Mouse (Mus musculus): ENCODE measurements around the gene Dapk3. TPM values are rescaled to one million over a fixed set of nuclear protein-coding genes. Genes with fewer than 3 reads are reported as not detected.
A peak's percentile ranks its signal among the peaks of the same experiment; 100 is the strongest.
"Not testable (repeated sequence)": the region's sequence is repeated elsewhere in the genome, so short reads cannot be mapped to it uniquely, and the experiment has no call there.

The Dapk3 gene
- total RNA-seq, 2 experiments from 2014 or later, result 71.7 to 71.8 TPM

- DNase-seq (ENCODE audit: extremely low spot score in 1 of 2, low spot score in 1 of 2), result no peak
These were observed 37.5 kb upstream of the Dapk3 start for GRCm38 (mm10) chr10:81145307-81145706.

DNA sequence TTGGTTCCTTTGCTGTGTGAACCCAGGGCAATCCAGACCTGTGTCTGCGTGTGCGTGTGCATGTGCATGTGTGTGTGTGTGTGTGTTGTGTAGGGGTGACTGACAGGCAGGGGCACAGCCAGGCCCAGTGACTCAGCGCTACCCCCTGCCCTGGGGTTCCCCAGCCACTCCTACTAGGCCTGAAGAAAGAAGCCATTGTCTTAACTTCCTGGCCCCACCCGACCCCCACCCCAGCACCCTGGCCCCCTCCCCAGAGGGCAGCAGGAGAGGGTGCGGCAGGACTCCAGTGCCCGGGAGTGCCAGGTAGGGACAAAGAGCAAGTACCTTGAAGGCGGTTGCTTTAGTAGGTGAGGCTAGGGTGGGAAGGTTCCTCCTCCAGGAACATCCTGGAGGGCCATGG lies 37.0 kb upstream of the Dapk3 start:
- no peak for DNase-seq (ENCODE audit: extremely low spot score in 1 of 2, low spot score in 1 of 2)

DNA sequence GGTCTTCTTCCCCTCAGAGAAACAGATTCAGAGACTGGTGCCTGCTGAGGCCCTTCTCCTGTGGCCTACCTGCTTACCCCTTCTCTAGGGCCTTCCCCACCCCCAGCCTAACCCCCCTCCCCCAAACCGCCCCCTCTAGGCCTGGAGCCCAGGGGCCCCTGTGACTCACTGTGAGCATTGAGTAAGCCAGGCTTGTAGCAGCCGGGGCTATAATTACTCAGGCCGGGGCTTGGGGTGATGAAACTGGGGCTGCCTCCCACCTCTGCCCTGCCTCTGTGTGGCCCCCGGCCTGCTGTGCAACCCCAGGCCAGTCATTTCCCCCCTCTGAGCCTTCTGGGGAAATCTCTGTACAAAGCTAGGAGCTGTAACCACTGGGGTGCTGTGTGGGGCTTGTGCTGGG lies 36.5 kb upstream of the Dapk3 start:
- no peak for DNase-seq (ENCODE audit: extremely low spot score in 1 of 2, low spot score in 1 of 2)

GRCm38 (mm10) chr10:81151261-81151660 lies 31.5 kb upstream of the Dapk3 start:
- DNase-seq (ENCODE audit: extremely low spot score in 1 of 2, low spot score in 1 of 2), result no peak

DNA sequence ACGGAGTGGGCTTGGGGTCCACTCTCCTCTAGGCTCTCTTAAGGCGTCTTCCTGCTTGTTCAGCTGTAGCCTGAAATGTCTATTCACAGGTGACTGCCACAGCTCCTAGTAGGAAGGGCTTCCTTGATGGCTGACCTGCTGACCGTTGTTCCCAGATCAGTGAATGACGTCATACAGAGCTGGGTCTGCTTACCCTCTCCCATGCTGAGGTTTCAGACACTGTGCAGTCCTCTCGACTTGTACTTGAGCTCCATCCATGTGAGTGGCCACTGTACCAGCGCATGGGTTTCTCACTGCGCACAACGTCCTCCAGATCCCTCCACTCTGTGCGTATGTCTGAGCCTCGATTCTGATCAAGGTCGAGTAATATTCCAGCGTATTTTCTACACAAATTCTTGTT lies 30.2 kb upstream of the Dapk3 start:
- DNase-seq (ENCODE audit: extremely low spot score in 1 of 2, low spot score in 1 of 2), result no peak

DNA sequence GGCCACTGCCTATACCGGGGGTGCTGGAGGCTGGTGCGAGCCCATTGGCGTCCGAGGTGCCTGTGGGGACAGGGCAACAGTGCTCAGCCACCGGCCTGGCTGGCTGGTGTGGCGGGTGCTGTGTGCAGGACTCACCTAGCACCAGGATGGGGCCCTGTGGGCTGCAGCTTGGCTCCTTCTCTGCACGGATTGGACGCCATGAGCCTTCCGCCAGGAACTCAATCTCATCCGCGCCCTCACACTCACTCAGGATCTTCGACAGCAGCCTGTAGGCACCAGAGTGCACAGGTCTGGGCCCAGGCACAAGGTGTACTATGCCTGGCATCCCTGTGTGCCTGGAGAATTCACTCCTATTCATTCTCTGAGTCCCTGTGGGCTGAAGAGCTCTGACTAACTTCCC lies 28.5 kb upstream of the Dapk3 start:
- no peak for DNase-seq (ENCODE audit: extremely low spot score in 1 of 2, low spot score in 1 of 2)

GRCm38 (mm10) chr10:81154736-81155135 lies 28.1 kb upstream of the Dapk3 start:
- DNase-seq (ENCODE audit: extremely low spot score in 1 of 2, low spot score in 1 of 2), result no peak

- no peak for DNase-seq (ENCODE audit: extremely low spot score in 1 of 2, low spot score in 1 of 2)
These were observed 21.0 kb upstream of the Dapk3 start for GRCm38 (mm10) chr10:81161602-81162317.

GRCm38 (mm10) chr10:81162318-81162652 lies 20.5 kb upstream of the Dapk3 start:
- DNase-seq (ENCODE audit: extremely low spot score in 1 of 2, low spot score in 1 of 2), result no peak

DNA sequence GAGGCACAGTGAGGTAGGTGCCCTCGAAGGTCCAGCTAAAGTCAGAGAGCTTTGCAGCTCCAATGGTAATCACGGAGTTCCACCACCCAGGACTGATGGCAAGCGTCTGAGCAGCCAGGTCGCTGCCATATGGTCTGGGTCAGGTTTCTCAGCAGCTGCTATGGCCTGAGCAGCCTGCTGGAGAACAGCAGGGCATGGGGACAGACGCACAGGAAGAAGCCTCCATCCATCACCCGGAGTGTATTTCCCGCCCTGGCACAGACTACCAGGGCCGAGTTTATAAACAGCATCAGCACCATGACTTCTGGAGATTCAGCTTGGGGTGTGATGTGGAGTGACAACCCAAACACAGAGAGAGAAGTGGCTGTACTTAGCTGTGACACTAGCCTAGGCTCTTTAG lies 17.7 kb upstream of the Dapk3 start:
- no peak for DNase-seq (ENCODE audit: extremely low spot score in 1 of 2, low spot score in 1 of 2)

DNA sequence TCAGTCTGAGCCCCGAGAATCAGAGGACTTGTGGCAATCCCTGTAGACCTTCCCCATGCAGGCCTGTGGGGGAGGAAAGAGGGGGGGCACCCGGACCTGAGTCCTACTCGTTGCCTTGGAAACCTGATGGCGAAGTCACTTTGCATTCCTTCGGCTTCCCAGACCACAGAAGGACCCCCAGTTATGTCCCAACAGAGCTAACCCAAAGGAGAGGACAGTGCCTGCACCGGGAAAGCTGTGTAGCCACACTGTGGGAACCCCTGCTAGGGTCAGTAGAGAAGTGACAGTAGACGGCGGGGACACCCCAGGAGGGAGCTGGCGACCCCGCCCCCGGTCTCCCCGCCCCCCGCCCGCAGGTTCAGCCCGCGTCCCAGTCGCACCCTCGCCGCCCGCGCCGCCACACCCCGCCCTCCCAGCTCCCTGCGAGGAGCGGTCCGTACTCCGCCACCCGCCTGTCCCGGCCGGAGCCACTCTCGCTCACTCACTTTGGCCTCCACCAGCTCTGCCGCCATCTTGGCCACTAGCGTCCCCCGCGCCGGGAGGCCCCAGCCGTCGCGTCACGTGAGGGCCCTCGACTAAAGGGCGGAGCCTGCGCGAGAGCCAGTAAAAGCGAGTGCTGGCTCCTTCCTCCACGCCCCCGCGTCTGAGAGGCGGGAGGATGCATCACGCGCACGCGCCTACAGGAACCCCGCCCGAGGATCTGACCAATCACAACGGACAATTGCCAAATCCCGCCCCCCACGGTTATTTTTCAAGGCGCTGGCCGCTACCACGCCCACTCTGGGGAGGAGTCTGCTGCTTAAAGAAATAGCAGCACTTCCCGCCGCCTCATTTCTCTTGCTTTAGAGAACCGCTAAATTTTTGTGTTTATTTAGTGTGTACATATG lies 15.4 kb upstream of the Dapk3 start, which contains the start of gene Pias4:
TSS of gene Pias4 (minus strand) at position 724 of the 887 bp plus-strand sequence.
- DNase-seq (ENCODE audit: extremely low spot score in 1 of 2, low spot score in 1 of 2), result peak; percentile 99

DNA sequence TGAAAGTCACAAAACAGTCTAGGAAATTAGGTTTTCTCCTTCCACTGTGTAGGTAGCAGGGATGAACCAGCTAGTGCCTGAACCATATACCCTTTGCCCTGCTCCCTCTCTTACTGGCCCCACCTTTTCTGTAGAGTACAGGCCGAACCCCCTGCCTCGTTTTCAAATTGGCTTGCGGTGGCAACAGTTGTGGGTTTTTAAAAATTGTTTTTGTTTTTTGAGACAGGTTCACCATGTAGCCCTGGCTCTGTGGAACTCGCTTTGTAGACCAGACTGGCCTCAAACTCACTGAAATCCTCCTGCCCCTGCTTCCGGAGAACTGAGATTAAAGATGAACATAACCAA lies 14.7 kb upstream of the Dapk3 start:
- no peak for DNase-seq (ENCODE audit: extremely low spot score in 1 of 2, low spot score in 1 of 2)

DNA sequence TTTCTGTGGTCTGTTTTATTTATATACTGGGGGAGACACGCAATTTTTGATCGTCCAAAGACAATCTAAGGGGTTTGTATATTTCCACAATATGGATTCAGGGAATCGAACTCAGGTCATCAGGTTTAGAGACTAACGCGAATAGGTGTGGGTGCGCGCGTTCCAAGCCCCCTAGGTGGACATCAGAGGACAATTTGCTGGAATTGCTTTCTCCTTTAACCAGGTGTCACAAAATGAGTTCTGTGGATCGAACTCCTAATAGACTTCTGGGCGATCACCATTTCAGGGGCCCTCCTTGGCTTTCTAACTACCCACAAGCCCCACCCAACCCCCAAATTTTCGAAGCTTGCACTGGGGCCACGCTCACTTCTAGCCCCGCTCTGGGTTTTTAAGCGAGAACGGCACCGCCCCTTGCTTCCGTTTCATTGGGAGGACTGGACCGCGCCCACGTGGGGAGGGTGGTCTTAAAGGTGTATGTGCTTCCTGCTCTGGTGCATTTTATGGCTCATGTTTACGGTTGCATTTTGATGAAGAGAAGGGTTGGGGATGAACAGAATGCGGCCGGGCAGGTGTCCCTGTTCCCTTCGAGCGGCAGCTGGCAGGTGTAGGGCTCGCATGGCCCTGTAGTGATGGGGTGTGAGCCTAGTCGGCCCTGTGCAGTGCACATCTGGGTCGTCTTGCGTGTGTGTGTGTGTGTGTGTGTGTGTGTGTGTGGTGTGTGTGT lies 14.1 kb upstream of the Dapk3 start:
- peak; percentile 59 to 66 for DNase-seq (ENCODE audit: extremely low spot score in 1 of 2, low spot score in 1 of 2)

DNA sequence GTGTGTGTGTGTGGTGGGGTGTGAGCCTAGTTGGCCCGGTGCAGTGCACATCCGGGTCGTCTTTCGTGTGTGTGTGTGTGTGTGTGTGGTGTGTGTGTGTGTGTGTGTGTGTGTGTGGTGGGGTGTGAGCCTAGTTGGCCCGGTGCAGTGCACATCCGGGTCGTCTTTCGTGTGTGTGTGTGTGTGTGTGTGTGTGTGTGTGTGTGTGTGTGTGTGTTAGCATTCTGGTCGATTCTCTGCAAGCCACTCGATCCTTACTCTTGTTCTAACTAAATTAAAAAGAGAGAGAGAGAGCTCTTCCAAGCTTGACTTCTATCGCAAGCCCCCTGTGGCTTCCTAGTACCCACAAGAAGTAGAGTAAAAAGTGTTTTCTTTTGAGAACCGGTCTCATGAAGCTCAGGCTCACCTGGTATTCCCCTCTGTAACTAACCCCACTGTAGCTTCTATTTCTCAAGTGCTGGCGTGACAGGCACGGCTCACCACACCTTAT lies 13.3 kb upstream of the Dapk3 start:
- not testable (repeated sequence) for DNase-seq (ENCODE audit: extremely low spot score in 1 of 2, low spot score in 1 of 2)

DNA sequence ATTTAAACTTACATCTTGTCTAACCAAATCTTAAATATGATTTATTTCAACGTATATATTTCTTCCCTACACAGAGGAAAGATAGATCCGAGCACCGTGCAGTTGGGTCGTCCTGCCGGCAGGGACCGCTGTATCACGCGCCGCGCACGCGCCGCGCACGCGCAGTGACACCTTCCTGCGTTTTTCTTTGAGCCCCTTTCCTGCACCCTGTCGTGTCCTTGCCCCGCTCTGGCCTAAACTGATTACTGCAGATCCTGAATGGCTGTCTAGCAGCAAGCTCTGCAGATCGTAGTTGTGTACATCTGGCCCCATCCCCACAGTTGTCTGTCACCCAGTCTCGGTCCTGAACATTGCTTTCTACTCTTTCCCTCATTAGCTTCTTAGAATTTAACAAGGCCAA lies 9.7 kb upstream of the Dapk3 start:
- DNase-seq (ENCODE audit: extremely low spot score in 1 of 2, low spot score in 1 of 2), result peak; percentile 72 to 81

DNA sequence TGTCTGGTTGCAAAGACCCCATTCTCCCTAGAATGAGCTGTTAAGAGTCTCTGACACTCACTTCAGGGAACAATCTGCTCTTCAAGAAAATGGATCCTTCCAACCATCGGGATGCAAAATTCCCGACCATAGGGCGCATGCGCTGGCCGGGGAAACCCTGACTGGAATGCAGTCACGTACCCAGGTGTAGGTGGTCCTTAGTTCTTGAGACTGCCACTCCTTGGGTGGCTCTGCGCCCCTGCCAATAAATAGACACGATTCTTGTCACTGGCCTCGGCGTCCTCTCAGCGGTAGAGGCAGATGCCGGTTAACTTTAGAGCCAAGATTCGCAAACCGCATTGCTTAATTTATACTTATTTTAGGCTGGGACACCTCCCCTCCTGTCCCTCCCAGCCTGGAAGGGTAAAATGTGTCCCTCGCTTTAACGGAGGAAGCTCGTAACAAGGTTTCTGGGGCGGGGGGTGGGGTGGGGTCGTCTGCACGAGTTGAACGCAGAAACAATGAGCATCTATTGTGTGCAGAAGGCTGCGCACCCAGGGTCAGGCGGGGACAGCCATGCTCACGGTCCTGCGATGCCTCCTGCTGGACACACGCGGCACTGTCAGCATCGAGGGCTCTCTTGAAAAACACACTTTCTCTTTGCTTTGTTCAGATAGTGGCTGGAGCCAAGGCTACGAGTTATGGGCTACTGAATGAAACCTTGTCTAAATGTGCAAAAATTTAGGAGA lies 8.0 kb upstream of the Dapk3 start:
- DNase-seq (ENCODE audit: extremely low spot score in 1 of 2, low spot score in 1 of 2), result peak; percentile 82 to 87

DNA sequence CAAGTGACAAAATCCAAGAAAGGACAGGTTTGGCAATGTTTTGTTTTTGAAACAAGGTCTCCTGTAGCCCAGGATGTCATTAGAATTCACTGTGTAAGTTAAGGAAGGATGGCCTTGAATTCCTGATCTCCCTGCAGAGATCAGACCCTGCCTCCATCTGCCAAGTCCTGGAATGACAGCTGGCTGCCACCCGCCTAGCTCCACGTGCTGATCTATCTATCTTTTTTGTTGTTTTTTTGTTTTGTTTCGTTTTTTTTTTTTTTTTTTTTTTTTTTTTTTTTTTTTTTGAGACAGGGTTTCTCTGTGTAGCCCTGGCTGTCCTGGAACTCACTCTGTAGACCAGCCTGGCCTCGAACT lies 7.5 kb upstream of the Dapk3 start:
- not testable (repeated sequence) for DNase-seq (ENCODE audit: extremely low spot score in 1 of 2, low spot score in 1 of 2)

- DNase-seq (ENCODE audit: extremely low spot score in 1 of 2, low spot score in 1 of 2), result no peak
These were observed 6.8 kb upstream of the Dapk3 start for GRCm38 (mm10) chr10:81175936-81176465.

GRCm38 (mm10) chr10:81176466-81177271 lies 6.1 kb upstream of the Dapk3 start, which contains the start of gene Eef2:
TSS of gene Eef2 (plus strand) at chr10:81176631.
- peak; percentile 99 to 100 for DNase-seq (ENCODE audit: extremely low spot score in 1 of 2, low spot score in 1 of 2)
